Mouse (Mus musculus) limb, embryonic 14.5 days (tissue): ENCODE results near the gene Scin. TPM values are rescaled to one million over a fixed set of nuclear protein-coding genes. Genes with fewer than 3 reads are reported as not detected.
A peak's percentile ranks its signal among the peaks of the same experiment; 100 is the strongest.

Experiments used
- ATAC-seq: fragments of 200-750 bp; cut with Nextera tagmentation; 2 replicates; pipeline ENCODE4 v1.8.0; 2017; ENCODE audit warnings: low read depth, moderate number of reproducible peaks, moderate TSS enrichment; ENCODE audit not compliant: low FRiP score
- DNase-seq: peaks from one replicate; pipeline ENCODE4 v3.0.0-alpha.2; 2015; ENCODE audit warnings: low spot score
- H3K27ac ChIP-seq: fragments of 300-500 bp; sonication (generic); replicated peaks from 2 replicates; pipeline ENCODE4 v1.5.1; 2014; ENCODE audit warnings: low read depth, mild to moderate bottlenecking, low read length, moderate library complexity, mixed read lengths
- H3K27me3 ChIP-seq: fragments of 300-500 bp; sonication (generic); 2 replicates; pipeline ENCODE4 v1.6.1; 2014; ENCODE audit warnings: low read length, mixed read lengths; ENCODE audit not compliant: control insufficient read depth, insufficient read depth
- H3K36me3 ChIP-seq: fragments of 300-500 bp; sonication (generic); 2 replicates; pipeline ENCODE4 v1.6.1; 2014; ENCODE audit warnings: mild to moderate bottlenecking, low read length, moderate library complexity, mixed read lengths; ENCODE audit not compliant: control insufficient read depth, insufficient read depth
- H3K4me1 ChIP-seq: fragments of 300-500 bp; sonication (generic); 2 replicates; pipeline ENCODE4 v1.6.1; 2014; ENCODE audit warnings: antibody characterized with exemption, low read length, mixed read lengths; ENCODE audit not compliant: control insufficient read depth, insufficient read depth
- H3K4me2 ChIP-seq: fragments of 300-500 bp; sonication (generic); replicated peaks from 2 replicates; pipeline ENCODE4 v1.6.1; 2014; ENCODE audit warnings: low read depth, mild to moderate bottlenecking, low read length, moderate library complexity; ENCODE audit not compliant: severe bottlenecking
- H3K4me3 ChIP-seq: fragments of 300-500 bp; sonication (generic); replicated peaks from 2 replicates; pipeline ENCODE4 v1.5.1; 2014; ENCODE audit warnings: low read length
- H3K9ac ChIP-seq: fragments of 300-500 bp; sonication (generic); 2 replicates; pipeline ENCODE4 v1.6.1; 2014; ENCODE audit warnings: mild to moderate bottlenecking, low read depth, low read length, moderate library complexity; ENCODE audit not compliant: severe bottlenecking
- H3K9me3 ChIP-seq: fragments of 300-500 bp; sonication (generic); 2 replicates; pipeline ENCODE4 v1.6.1; 2016; ENCODE audit warnings: low read length; ENCODE audit not compliant: control insufficient read depth
- POLR2A ChIP-seq: fragments of 200-500 bp; IDR thresholded peaks from 2 replicates; pipeline ENCODE4 v1.8.0; 2012; ENCODE audit warnings: inconsistent platforms, mild to moderate bottlenecking, moderate library complexity, borderline replicate concordance; ENCODE audit not compliant: insufficient read depth, insufficient read length; ENCODE audit errors: extremely low read depth
- WGBS: fragments of 180-500 bp; shearing (Covaris S2); extraction: QIAGEN DNeasy Blood & Tissue Kit; methylation state at CpG from one replicate; pipeline ENCODE4 v1.1.7; 2014; 5-methylcytosine and 5-hydroxymethylcytosine counted together
- polyA plus RNA-seq, 2 experiments: library from polyadenylated mRNA; depleted of rRNA in 1 of 2; stranded (reverse) in 1 of 2; unstranded in 1 of 2; fragments of >200 nt; fragmentation: Nextera tagmentation in 1 of 2; extraction: Ambion mirVana in 1 of 2; gene quantifications; 2 replicates each; pipeline versions ENCODE4 v1.2.1 to v1.2.3; 2012 to 2014

Gene Scin
- polyA plus RNA-seq, 2 experiments: 6.2 to 11.5 TPM

DNA sequence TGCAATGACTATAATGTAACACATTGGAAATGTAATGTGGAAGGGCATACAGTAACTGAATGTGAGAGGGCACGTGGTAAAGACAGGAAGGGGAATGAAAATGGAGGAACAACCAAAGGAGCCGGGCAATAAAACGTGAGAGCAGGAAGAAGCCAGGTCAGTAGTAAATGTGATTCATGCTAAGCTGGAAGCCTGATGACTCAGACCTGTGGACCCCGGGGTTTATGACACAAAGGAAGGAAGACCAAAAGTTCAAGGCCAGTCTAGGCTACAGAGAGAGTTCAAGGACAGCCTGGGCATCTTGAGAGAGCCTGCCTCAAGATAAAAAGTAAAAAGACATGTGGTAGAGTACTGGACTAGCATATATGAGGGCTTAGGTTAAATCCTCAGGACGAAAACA is 12.5 kb upstream of the Scin start:
- no peak for DNase-seq
- Histone ChIP-seq H3K9me3 (no peaks in the 10 kb centered on the region), H3K4me2 (no peak overlapping the region), H3K4me1 (no peaks in the 10 kb centered on the region), H3K9ac (no peak overlapping the region), H3K36me3 (no peaks in the 10 kb centered on the region), H3K4me3 (no peak overlapping the region), H3K27ac (no peak overlapping the region), H3K27me3 (no peaks in the 10 kb centered on the region)
- 58% methylated on average over 5 of the region's 5 CpGs for WGBS
- ATAC-seq: no peak
- no peak for TF ChIP-seq POLR2A

DNA sequence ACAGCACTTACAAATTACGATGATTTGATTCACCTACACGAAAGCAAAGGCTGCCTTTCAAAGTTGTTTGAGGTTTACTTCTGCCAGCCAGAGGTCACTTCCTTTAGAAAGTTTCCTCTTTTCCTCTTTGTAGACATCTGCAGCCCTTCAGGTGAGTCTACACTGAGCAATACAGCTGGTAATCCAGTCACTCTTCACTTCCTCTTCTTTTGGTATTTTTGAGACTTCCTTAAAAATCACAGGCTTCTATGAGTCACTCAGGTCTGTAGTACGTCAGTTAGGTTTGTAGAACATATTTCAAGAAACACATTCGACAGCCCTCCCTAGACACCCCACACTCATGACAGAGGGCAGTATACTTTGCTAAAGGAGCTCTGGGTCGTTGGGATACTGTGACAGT is 6.7 kb upstream of the Scin start:
- H3K4me2 ChIP-seq: no peak overlapping the region
- no peak overlapping the region for H3K27ac ChIP-seq
- no peak for DNase-seq
- 65% methylated on average over 5 of the region's 5 CpGs for WGBS
- H3K9me3 ChIP-seq: no peaks in the 10 kb centered on the region
- no peak for ATAC-seq
- no peak overlapping the region for H3K9ac ChIP-seq
- no peaks in the 10 kb centered on the region for H3K36me3 ChIP-seq
- no peaks in the 10 kb centered on the region for H3K4me1 ChIP-seq
- TF ChIP-seq POLR2A: no peak
- H3K4me3 ChIP-seq: no peak overlapping the region
- no peaks in the 10 kb centered on the region for H3K27me3 ChIP-seq

DNA sequence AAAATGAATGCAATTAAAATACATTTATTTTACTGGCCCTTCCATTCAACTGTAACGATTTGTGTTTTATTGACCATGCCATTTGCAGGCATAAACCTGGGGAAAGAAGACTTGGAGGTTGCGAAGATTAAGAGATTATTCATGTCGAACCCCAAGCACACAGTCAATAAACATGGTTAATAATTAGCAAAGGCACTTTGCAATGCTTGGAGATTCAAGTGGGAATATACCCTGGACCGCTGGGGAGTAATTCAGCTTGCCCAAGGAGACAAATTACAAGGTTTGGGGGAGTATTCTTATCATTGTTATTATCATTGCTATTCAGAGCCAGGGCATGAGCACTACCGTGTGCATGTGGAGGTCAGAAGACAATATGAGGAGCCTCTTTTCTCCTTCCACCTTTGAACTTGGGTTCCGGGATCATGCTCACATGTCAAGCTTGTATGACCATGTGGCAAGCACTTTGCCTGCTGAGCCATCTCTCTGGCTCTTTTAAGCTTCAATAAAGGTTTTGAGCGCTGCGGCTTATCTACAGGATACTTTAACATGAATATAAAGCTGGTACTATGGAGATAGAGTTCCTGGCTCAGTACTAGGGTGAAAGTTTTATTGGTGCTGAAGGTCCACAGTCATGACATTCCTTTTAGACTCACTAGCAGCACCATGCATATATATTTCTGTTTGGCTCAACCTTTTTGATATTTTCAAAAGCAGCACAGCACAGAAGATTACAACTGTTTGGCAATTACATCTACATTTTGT is 5.6 kb upstream of the Scin start:
- no peak for TF ChIP-seq POLR2A
- H3K9me3 ChIP-seq: no peaks in the 10 kb centered on the region
- H3K36me3 ChIP-seq: no peaks in the 10 kb centered on the region
- ATAC-seq (no peak), DNase-seq (no peak)
- no peak overlapping the region for H3K27ac ChIP-seq
- WGBS: 80% methylated on average over 8 of the region's 8 CpGs
- no peaks in the 10 kb centered on the region for H3K27me3 ChIP-seq
- H3K4me2 ChIP-seq: no peak overlapping the region
- H3K4me3 ChIP-seq: no peak overlapping the region
- no peaks in the 10 kb centered on the region for H3K4me1 ChIP-seq
- H3K9ac ChIP-seq: no peak overlapping the region

DNA sequence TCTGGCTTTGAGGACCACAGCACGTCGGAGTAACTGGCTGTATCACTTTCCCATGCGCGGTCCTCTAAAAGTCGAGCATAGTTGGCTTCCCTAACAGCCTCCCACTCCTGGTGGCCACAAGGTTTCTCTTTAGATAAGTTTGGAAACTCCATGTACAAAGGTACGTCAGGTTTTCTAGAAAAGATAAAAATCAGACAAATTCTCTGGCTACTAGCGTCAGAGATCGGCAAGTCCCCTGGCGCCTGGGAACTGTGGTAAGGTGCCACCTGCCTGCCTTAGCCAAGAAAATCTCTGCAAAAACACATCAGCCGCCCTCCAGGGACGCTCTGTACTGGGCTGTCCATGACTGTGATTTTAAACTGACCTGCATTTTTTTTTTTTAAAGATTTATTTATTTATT is 501 bp upstream of the Scin start:
- Histone ChIP-seq H3K4me1 (peaks cover 7% of the 10 kb centered on the region), H3K9me3 (no peaks in the 10 kb centered on the region), H3K27me3 (peaks cover 18% of the 10 kb centered on the region), H3K4me2 (peak overlapping the region; percentile 80), H3K27ac (no peak overlapping the region), H3K9ac (no peak overlapping the region), H3K4me3 (peak overlapping the region; percentile 46), H3K36me3 (no peaks in the 10 kb centered on the region)
- no peak for ATAC-seq
- DNase-seq: no peak
- no peak for TF ChIP-seq POLR2A
- WGBS: 50% methylated on average over 11 of the region's 11 CpGs

DNA sequence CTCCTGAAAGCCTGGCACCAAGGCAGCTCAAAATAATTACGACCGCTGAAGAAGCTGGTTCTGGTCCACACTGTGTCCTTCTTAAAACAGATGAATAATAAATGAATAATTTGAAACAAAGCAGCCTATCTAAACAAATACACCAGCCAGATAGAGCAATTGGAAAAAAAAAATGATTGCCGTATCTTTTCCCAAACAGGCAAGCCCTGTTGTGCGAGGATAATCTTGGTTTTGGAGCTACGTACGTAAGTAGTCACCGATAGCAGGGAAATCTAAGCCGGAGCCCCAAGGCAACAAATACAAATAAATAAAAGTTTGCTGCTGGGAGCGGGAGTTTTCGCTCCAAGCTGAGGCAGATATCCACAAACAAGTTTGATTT is 845 bp downstream of the Scin start:
- H3K4me1 ChIP-seq: peaks cover 7% of the 10 kb centered on the region
- TF ChIP-seq POLR2A: no peak
- no peak overlapping the region for H3K27ac ChIP-seq
- peak overlapping the region; percentile 47; the same call in 1 of the 2 replicates for H3K9ac ChIP-seq
- DNase-seq: no peak
- no peaks in the 10 kb centered on the region for H3K9me3 ChIP-seq
- WGBS: 22% methylated on average over 10 of the region's 10 CpGs
- peak overlapping the region; percentile 46 for H3K4me3 ChIP-seq
- no peaks in the 10 kb centered on the region for H3K36me3 ChIP-seq
- ATAC-seq: no peak
- H3K4me2 ChIP-seq: peak overlapping the region; percentile 80
- H3K27me3 ChIP-seq: peaks cover 18% of the 10 kb centered on the region

DNA sequence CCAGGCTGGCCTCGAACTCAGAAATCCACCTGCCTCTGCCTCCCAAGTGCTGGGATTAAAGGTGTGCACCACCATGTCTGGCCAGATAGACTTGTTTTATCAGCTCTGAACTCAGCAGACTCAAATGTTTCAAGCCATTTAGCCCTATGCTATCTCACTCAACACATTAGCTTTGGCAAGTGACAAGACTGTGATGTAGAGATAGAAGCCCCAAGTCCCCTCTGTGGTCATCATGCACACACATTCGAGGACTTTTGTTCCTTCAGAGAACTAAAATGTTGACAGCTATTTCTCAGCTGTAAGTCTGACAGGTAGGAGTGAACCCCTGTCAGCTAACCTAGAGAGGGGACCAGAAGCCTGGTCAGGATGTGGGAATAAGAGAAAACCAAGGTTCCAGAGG is 15.2 kb downstream of the Scin start:
- no peak for TF ChIP-seq POLR2A
- H3K9me3 ChIP-seq: no peaks in the 10 kb centered on the region
- no peak for ATAC-seq
- no peak overlapping the region for H3K27ac ChIP-seq
- H3K4me2 ChIP-seq: no peak overlapping the region
- no peaks in the 10 kb centered on the region for H3K4me1 ChIP-seq
- H3K4me3 ChIP-seq: no peak overlapping the region
- WGBS: 81% methylated on average over 2 of the region's 2 CpGs
- H3K36me3 ChIP-seq: no peaks in the 10 kb centered on the region
- H3K27me3 ChIP-seq: no peaks in the 10 kb centered on the region
- no peak for DNase-seq
- no peak overlapping the region for H3K9ac ChIP-seq
